Mouse (Mus musculus): ENCODE data around the gene Fam120c.

Gene Fam120c

GRCm38 (mm10) chrX:151343761-151344500, at the start of gene Fam120c:
Gene Fam120c, plus strand, starts transcription at chrX:151344175.
- DNase-seq: peak; percentile 85

DNA sequence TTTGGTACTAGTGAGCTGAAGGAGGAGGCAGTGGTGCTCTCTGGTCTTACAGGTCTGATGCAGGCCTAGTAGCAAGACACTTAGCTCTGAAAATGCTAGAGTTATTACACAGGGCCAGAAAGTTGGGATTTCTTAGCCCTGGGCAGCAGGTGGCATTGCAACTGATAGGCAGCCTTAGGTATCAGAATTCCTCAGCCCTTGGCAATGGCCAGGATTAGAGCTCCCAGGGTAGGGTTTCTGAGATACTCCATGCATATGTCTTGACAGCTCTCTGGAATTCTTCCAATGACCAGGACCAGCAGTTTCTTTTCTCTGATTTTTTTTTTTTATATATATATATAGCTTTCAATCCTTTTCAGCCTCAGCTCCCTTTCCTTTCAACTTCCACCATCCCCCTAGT, 45.6 kb upstream of the Fam120c start:
- no peak for DNase-seq

- DNase-seq: peak in 1 of 2 experiments; percentile 1
Measured at GRCm38 (mm10) chrX:151313732-151314131, 30.2 kb upstream of the Fam120c start.

DNA sequence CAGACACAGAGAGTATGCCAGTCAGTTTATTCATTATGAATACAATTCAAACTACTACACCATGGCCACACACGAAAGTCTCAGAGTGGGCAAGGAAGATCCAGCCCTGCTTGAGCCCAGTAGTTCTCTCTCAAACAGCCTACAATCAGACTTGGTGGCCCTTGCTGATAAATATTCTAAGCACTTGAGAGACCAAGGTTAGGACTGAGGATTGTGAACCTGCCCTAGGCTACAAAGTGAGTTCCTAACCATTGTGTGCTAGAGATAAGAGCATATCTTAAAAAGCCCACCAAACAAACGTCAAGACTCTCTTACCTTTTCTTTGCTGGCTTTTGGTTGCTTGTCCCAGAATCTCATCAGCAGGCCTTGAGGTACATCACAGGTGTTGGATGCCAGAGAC, 10.4 kb upstream of the Fam120c start:
- no peak for DNase-seq

GRCm38 (mm10) chrX:151337804-151338203, 6.2 kb upstream of the Fam120c start:
- no peak for DNase-seq

DNA sequence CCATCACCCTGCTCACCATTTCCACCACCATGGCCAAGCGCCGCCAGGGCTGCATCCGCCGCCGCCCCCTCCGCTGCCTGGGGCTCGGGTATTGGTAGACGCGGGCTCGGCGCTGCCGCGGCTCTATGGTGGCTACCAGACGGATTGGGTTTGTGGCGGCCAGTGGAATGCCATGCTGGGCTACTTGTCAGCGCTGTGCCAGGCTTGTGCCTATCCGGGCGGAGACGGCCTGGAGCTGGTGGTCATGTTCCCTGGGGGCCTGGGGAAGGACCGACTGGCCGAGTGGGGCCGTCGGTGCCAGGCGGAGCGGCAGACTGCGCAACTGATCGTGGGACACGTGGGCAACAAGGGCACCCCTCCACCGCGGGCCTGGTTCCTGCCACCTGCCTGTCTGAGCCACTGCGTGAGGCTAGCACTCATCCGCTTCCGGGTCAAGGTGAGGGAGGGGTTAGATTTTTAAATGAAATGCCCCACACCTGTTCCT, 568 bp downstream of the Fam120c start:
- DNase-seq: peak; percentile 68 to 74

DNA sequence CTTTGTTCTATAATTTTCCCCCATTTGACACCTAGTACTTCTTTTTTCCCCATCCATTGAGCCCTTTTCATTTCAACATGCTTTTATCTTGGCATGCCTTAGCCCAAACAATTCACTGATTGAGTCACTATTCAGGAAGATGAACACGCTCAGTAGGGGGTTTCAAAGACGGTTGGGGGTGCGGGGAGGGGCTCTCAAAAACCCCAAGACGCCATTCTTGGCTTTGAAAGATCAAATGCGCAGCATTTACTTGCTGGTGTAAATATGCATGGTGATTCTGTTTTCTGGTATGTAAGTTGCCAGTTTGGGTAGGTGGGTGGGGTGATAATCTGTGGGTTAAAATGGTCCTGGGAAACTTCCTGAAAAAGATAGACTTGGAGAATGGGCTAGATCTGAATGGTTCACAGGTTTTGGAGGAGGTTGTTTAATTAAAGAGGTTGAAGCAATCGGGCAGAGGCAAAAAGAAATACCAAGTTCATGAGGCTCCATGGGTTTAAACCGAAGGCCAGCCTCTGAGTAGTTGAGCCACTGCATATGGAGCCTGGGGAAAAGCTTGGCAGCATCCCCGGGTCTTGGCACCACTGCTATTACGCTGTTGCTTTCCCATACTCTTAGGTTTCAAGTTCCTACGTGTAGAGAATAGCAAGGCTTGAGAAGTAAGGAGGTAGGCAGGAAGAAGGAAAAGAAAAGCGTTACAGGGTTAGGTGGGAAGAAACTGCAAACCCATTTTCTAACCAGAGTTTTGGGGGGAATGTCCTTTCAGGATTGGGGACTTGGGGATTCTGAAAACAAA, 1.6 kb downstream of the Fam120c start:
- no peak for DNase-seq

DNA sequence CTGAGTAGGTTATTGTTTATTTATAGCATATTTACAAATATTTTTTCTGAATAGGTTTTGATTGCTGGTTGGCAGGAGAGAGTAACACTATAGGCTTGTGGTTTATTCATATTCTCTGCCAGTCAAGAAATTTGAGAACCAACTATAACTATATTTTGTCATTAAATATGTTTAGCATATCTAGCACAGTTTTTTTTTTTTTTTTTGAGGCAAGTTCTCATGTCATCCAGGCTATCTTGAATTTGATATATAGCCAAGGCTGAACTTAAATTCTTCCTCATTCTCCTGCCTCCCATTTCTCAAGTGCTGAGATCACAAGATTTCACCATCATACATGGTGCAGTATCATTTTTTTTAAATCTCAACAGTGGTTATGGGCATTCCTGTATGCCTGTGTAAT, 3.3 kb downstream of the Fam120c start:
- DNase-seq: no peak

- no peak for DNase-seq
Measured at GRCm38 (mm10) chrX:151349322-151349721, 5.3 kb downstream of the Fam120c start.

DNA sequence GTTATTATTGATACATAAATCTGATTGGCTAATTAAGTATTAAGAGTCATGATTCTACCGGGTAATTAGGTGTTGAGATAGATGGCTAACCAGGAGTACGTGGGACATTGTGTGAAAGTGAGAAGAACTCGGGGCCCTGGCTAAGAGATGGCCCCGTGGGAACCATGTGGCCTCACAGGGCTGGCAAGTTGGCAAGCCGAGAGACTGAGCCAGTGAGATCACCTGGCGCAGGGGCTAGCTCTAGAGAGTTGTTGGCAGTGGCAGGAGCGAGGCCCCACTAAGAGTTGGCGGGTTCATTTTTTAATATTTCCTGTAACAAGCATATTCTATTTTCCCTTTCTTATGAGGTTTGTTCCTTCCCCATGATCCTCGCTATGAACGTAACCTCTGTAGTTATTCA, 74.8 kb downstream of the Fam120c start:
- no peak for DNase-seq

DNA sequence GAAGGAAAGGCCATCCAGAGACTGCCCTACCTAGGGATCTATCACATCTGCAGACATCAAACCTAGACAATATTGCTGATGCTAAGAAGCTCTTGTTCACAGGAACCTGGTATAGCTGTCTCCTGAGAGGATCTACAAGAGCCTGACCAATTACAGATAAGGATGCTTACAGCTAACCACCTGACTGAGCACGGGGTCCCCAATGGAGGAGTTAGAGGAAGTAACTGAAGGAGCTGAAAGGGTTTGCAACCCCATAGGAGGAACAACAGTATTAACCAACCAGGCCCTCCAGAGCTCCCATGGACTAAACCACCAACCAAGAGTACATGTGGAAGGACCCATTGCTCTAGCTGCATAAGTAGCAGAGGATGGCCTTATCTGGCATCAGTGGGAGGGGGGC, 76.8 kb downstream of the Fam120c start:
- no peak for DNase-seq

GRCm38 (mm10) chrX:151443637-151444036, 99.7 kb downstream of the Fam120c start:
- DNase-seq: no peak

DNA sequence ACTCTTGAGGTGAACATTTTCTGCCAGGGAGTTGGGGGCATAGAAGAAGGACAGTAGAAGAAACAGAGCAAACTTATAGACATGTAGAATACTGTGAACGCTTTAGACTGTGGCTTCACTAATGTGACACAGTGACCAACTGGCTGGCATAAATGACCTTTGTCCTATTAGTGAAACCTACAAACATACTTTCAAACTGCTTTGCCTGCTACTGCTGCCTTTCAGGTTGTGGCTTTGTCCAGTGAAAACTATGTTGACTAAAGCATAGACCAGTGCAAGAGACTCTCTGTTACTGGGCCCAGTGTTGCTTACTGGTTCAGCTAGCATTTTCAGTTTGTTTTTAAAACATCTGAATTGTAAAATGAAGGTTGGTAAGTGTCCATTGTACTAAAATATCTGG, 100.2 kb downstream of the Fam120c start:
- no peak for DNase-seq

DNA sequence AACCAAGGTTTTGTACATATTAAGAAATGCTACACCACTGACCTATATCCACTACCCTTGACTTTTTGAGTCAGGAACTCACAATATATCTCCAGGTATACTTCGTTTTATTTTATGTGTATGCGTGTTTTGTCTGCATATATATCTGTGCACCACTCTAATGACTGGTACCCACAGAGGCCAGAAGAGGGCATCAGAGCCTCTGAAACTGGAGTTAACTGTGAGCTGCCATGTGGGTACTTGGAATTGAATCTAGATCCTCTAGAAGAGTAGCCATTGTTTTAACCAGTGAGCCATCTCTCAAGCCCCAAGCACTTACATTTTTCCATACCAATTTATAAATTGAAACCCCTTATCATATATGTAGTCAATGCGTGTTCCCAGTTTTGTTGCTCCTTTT, 144.2 kb downstream of the Fam120c start:
- DNase-seq: peak in 1 of 2 experiments; percentile 10

DNA sequence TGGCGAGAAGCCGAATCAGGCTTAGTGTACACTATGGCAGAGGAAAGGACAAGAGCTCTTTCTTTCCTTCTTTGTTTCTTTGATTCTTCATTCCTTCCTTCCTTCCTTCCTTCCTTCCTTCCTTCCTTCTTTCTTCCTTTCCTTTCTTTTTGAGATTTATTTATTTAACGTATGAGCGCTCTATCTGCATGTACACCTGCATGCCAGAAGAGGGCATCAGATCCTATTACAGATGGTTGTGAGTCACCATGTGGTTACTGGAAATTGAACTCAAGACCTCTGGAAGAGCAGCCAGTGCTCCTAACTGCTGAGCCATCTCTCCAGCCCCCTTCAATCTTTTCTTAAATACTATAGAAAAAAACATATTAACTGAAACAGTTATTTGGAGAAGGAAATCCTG, 149.3 kb downstream of the Fam120c start:
- DNase-seq: peak in 1 of 2 experiments; percentile 2

- no peak for DNase-seq
Measured at GRCm38 (mm10) chrX:151496596-151496995, 152.6 kb downstream of the Fam120c start.

GRCm38 (mm10) chrX:151508536-151508935, 164.6 kb downstream of the Fam120c start:
- no peak for DNase-seq

DNA sequence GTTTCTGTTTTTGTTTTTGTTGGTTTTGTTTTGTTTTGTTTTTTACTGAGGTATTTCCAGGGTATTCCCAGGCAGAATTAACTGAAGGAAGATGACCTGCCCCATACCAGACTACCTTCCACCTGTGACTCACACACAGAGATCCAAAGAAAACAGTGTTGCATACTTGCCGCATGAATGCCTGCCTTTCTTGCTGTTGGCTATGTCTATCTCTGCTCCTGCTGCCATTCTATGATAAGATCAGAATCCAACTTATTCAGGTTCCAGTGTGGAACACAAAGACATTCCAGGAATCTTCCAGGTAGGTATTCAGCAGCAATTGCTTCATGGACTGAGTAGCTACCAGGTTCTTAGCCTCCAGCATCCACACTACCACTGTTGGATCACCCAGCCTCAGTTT, 165.9 kb downstream of the Fam120c start:
- DNase-seq: no peak

- no peak for DNase-seq
Measured at GRCm38 (mm10) chrX:151513066-151513465, 169.1 kb downstream of the Fam120c start.

DNA sequence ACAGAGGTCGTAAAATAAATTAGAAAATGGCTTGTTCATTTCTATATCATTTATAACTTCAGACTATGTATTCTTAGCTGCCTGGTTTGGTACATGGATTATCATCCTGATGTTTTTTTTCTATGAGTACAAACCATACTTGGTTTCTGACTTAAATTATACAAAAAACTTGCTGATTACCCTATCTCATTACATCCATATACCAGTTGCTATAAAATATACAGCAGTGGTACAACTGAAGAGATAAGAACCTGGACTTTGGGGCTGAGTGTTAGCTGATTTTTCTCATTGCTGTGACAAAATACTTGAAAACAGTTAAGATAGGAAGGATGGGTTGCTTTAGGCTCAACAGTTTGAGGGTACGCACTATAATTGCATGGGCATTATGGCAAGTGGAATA, 169.7 kb downstream of the Fam120c start:
- DNase-seq: no peak

DNA sequence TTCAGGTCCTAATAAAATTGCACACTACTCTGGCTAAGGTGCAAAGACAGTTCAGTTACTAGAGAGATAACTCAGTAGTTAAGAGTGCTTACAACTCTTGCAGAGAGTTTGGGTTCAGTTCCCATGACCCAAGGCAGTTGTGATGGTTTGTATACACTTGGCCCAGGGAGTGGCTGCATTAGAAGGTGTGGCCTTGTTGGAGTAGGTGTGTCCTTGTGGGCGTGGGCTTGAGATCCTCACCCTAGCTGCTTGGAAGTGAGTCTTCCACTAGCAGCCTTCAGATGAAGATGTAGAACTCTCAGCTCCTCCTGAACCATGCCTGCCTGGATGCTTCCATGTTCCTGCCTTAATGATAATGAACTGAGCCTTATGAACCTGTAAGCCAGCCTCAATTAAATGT, 174.2 kb downstream of the Fam120c start:
- DNase-seq: no peak

GRCm38 (mm10) chrX:151520127-151520457, 176.1 kb downstream of the Fam120c start:
- no peak for DNase-seq

GRCm38 (mm10) chrX:151520458-151521322, 176.7 kb downstream of the Fam120c start, which contains the start of gene Phf8:
Gene Phf8, plus strand, starts transcription at chrX:151520672.
- DNase-seq: peak; percentile 96 to 97
